Mouse (Mus musculus) lung, postnatal 0 days (tissue): ENCODE results near the gene Fbxo36. TPM values are rescaled to one million over a fixed set of nuclear protein-coding genes. Genes with fewer than 3 reads are reported as not detected.
A peak's percentile ranks its signal among the peaks of the same experiment; 100 is the strongest.

Source experiments
- ATAC-seq: fragments of 200-750 bp; cut with Nextera tagmentation; 2 replicates; pipeline ENCODE4 v1.8.0; 2017; ENCODE audit warnings: moderate library complexity
- DNase-seq: peaks from one replicate; pipeline ENCODE4 v3.0.0-alpha.2; 2016; ENCODE audit warnings: low spot score
- H3K27ac ChIP-seq: fragments of 300-500 bp; sonication (generic); 2 replicates; pipeline ENCODE4 v1.5.1; 2014; ENCODE audit warnings: antibody characterized with exemption, mild to moderate bottlenecking, low read length, mixed read lengths
- H3K27me3 ChIP-seq: fragments of 300-500 bp; sonication (generic); replicated peaks from 2 replicates; pipeline ENCODE4 v1.6.1; 2014; ENCODE audit warnings: low read length, mixed read lengths; ENCODE audit not compliant: insufficient read depth
- H3K36me3 ChIP-seq: fragments of 300-500 bp; sonication (generic); 2 replicates; pipeline ENCODE4 v1.6.1; 2014; ENCODE audit warnings: low read length, mixed read lengths; ENCODE audit not compliant: insufficient read depth
- H3K4me1 ChIP-seq: fragments of 300-500 bp; sonication (generic); 2 replicates; pipeline ENCODE4 v1.6.1; 2014; ENCODE audit warnings: antibody characterized with exemption, low read depth, low read length, mixed read lengths; ENCODE audit not compliant: insufficient read depth
- H3K4me2 ChIP-seq: fragments of 300-500 bp; sonication (generic); replicated peaks from 2 replicates; pipeline ENCODE4 v1.6.1; 2014; ENCODE audit warnings: low read depth, mild to moderate bottlenecking, low read length, moderate library complexity, mixed read lengths
- H3K4me3 ChIP-seq: fragments of 300-500 bp; sonication (generic); 2 replicates; pipeline ENCODE4 v1.5.1; 2014; ENCODE audit warnings: low read depth, low read length
- H3K9ac ChIP-seq: fragments of 300-500 bp; sonication (generic); replicated peaks from 2 replicates; pipeline ENCODE4 v1.6.1; 2014; ENCODE audit warnings: low read depth, mild to moderate bottlenecking
- H3K9me3 ChIP-seq: fragments of 300-500 bp; sonication (generic); 2 replicates; pipeline ENCODE4 v1.6.1; 2016; ENCODE audit warnings: low read length, mixed read lengths
- CTCF ChIP-seq: IDR thresholded peaks from 2 replicates; pipeline ENCODE4 v1.5.1; 2016; ENCODE audit warnings: antibody characterized with exemption, mild to moderate bottlenecking
- EP300 ChIP-seq: IDR thresholded peaks from 2 replicates; pipeline ENCODE4 v1.6.1; 2016; ENCODE audit warnings: antibody characterized with exemption, mild to moderate bottlenecking, control low read depth
- WGBS: fragments of 180-500 bp; shearing (Covaris S2); extraction: QIAGEN DNeasy Blood & Tissue Kit; methylation state at CpG from one replicate; pipeline ENCODE4 v1.1.7; 2014; 5-methylcytosine and 5-hydroxymethylcytosine counted together
- polyA plus RNA-seq: library from polyadenylated mRNA; unstranded; fragments of >200 nt; fragmentation: Nextera tagmentation; extraction: Ambion mirVana; gene quantifications from 2 replicates; pipeline ENCODE4 v1.2.1, GENCODE M21; 2015

Fbxo36 gene
- polyA plus RNA-seq, 1 experiment from 2014 or later, result 23.6 TPM

DNA sequence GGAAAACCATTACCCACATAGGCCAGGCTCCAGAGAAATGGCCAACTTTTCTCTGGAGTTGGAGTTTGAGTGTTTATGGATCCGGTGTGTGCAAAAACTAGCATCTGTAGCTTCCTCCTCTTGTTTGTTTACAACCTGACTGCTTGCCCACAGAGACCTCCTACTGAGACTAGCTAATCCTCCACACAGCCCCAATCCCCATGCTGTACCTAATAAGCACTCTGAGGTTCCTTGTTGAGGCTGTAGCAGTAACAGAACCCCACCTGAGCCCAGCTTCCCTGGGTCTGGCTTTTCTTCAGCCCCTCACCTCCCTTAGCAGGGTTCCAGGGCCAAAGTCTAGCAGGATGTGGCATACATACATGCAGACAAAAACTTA is 21.6 kb downstream of the Fbxo36 start:
- no peaks in the 10 kb centered on the region for H3K36me3 ChIP-seq
- H3K9ac ChIP-seq, result no peak overlapping the region
- H3K9me3 ChIP-seq, result no peaks in the 10 kb centered on the region
- no peak overlapping the region for H3K4me3 ChIP-seq
- H3K27me3 ChIP-seq, result no peaks in the 10 kb centered on the region
- TF ChIP-seq EP300 (no peak), CTCF (no peak)
- no peak overlapping the region for H3K27ac ChIP-seq
- DNase-seq (no peak), ATAC-seq (no peak)
- no peaks in the 10 kb centered on the region for H3K4me1 ChIP-seq
- no peak overlapping the region for H3K4me2 ChIP-seq
- WGBS, result 72% methylated on average over 1 of the region's 1 CpGs

DNA sequence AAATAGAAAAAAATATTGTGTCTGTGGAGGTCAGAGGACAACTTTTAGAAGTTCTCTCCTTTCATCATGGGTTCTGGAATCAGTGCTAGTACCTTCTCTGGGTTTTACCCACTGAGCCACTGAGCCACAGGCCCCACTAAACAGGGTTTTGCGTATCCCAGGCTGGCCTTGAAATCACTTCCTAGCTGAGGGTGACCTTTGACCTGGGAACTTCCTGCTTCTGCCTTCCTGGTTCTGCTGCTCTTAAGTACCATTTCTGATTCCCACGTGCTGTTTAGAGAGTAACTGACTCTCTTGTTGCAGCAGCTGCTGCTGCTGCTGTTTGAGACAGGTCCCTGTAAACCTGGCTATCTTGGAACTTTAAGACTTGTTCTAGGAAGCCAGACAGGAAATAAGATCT is 25.0 kb downstream of the Fbxo36 start:
- ATAC-seq, result no peak
- Histone ChIP-seq H3K4me1 (no peaks in the 10 kb centered on the region), H3K27me3 (no peaks in the 10 kb centered on the region), H3K4me3 (no peak overlapping the region), H3K9ac (no peak overlapping the region), H3K36me3 (no peaks in the 10 kb centered on the region), H3K9me3 (no peaks in the 10 kb centered on the region), H3K4me2 (no peak overlapping the region), H3K27ac (no peak overlapping the region)
- TF ChIP-seq CTCF (no peak), EP300 (no peak)
- DNase-seq, result peak; percentile 22
- WGBS, result 55% methylated on average over 2 of the region's 2 CpGs

DNA sequence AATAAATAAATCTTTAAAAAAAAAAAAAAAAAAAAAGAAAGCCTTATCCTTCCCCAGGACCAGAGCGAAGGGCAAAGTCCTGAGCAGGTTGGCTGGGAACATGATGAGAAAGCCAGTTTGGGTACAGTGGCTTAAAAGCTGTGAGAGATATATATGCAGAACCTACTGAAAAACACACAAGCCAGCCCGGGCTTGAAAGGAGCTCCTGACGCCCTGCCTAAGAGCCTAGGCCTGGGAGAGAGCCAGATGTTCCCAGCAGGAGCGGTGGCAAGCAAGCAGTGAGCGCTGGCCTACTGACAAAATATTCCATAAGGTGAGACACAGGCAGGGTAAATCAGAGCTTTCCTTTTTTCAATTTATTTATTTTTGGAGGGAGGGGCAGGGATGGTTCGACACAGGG is 26.6 kb downstream of the Fbxo36 start:
- WGBS, result 92% methylated on average over 6 of the region's 6 CpGs

DNA sequence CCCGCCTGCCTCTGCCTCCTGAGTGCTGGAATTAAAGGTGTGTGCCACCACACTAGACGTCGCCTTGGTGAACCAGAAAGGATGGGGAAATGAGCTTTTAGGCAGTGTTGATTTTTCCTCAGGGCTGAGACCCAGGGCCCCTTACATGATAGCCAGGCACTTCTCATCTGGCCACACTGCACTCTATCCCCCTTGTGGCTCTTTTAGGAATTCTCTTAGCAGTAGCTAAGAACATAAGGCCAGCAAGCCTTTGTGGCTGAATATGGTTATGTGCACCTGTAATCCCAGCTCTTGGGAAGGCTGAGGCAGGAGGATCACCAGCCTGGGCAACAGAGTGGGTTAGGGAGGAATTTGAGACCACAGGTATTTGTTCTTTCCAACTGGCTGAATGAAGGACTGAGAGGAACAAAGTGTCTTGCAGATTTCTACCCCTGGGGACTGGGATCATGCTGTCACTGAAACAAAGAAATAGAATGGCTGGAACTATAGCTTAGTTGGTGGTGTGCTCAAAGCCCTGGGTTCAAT is 27.1 kb downstream of the Fbxo36 start:
- H3K4me1 ChIP-seq, result no peaks in the 10 kb centered on the region
- no peak for ATAC-seq
- no peak overlapping the region for H3K4me3 ChIP-seq
- 89% methylated on average over 3 of the region's 3 CpGs for WGBS
- no peak overlapping the region for H3K4me2 ChIP-seq
- no peak overlapping the region for H3K27ac ChIP-seq
- no peaks in the 10 kb centered on the region for H3K27me3 ChIP-seq
- no peaks in the 10 kb centered on the region for H3K36me3 ChIP-seq
- no peak overlapping the region for H3K9ac ChIP-seq
- no peaks in the 10 kb centered on the region for H3K9me3 ChIP-seq
- DNase-seq, result no peak
- TF ChIP-seq EP300 (no peak), CTCF (no peak)

More for the DNA sequence above, 26.6 kb downstream of the Fbxo36 start:
- Histone ChIP-seq H3K4me2 (no peak overlapping the region), H3K9ac (no peak overlapping the region), H3K36me3 (no peaks in the 10 kb centered on the region), H3K27me3 (no peaks in the 10 kb centered on the region), H3K9me3 (no peaks in the 10 kb centered on the region), H3K27ac (no peak overlapping the region), H3K4me3 (no peak overlapping the region), H3K4me1 (no peaks in the 10 kb centered on the region)
- DNase-seq (no peak), ATAC-seq (no peak)
- TF ChIP-seq EP300, result no peak
- TF ChIP-seq CTCF, result no peak

- Histone ChIP-seq H3K9ac (no peak overlapping the region), H3K4me3 (no peak overlapping the region), H3K27me3 (no peaks in the 10 kb centered on the region), H3K4me2 (no peak overlapping the region), H3K4me1 (no peaks in the 10 kb centered on the region), H3K9me3 (no peaks in the 10 kb centered on the region), H3K36me3 (no peaks in the 10 kb centered on the region), H3K27ac (no peak overlapping the region)
- DNase-seq (no peak), ATAC-seq (no peak)
- TF ChIP-seq CTCF, result no peak
- no peak for TF ChIP-seq EP300
These were observed 28.7 kb downstream of the Fbxo36 start for GRCm38 (mm10) chr1:84868311-84868710.

- Histone ChIP-seq H3K36me3 (no peaks in the 10 kb centered on the region), H3K4me1 (no peaks in the 10 kb centered on the region), H3K27ac (no peak overlapping the region), H3K9ac (no peak overlapping the region), H3K9me3 (no peaks in the 10 kb centered on the region), H3K27me3 (no peaks in the 10 kb centered on the region), H3K4me2 (no peak overlapping the region), H3K4me3 (no peak overlapping the region)
- no peak for TF ChIP-seq EP300
- TF ChIP-seq CTCF, result no peak
- no peak for ATAC-seq
- 57% methylated on average over 4 of the region's 4 CpGs for WGBS
- no peak for DNase-seq
These were observed 29.2 kb downstream of the Fbxo36 start for GRCm38 (mm10) chr1:84868841-84869240.

GRCm38 (mm10) chr1:84869498-84869897 is 29.9 kb downstream of the Fbxo36 start:
- H3K4me2 ChIP-seq, result no peak overlapping the region
- no peaks in the 10 kb centered on the region for H3K36me3 ChIP-seq
- H3K27me3 ChIP-seq, result no peaks in the 10 kb centered on the region
- ATAC-seq (no peak), DNase-seq (peak; percentile 15)
- TF ChIP-seq CTCF (no peak), EP300 (no peak)
- H3K4me1 ChIP-seq, result no peaks in the 10 kb centered on the region
- 40% methylated on average over 7 of the region's 7 CpGs for WGBS
- no peaks in the 10 kb centered on the region for H3K9me3 ChIP-seq
- H3K9ac ChIP-seq, result no peak overlapping the region
- no peak overlapping the region for H3K4me3 ChIP-seq
- H3K27ac ChIP-seq, result no peak overlapping the region
